Mouse (Mus musculus): ENCODE measurements at regions not wholly inside any gene's neighbourhood (a gene's known extent, or its start where the extent isn't known, plus 50 kb on each side); places are given as distances from the start of the nearest gene placed in this dataset.

DNA sequence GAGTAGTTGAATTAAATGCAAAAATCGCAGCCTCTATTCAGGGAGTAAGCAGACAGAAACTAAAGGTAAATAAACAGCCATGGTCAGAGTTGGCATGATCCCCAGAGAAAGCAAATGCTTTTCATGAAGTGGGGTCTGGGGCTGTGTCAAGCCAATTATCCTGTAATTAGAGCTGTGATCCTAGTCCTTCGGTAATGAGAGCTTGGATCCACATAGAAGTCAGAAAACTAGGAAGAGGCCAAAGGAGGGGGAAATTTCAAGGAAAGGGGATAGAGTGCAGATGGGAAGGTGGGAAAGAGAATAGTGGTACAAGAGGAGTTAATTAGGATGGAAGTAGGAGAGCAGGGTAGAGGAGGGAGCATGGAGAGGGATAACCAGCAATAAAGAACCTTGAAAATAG is 809.3 kb downstream of the Epha4 start:
- no peaks in the 10 kb centered on the region for H3K36me3 ChIP-seq (ENCODE audit: control insufficient read depth, insufficient read depth, low read length, poor library complexity, severe bottlenecking)
- DNase-seq (ENCODE audit: low read depth, low spot score): no peak
- H3K27me3 ChIP-seq (ENCODE audit: control insufficient read depth, insufficient read depth, low read length, poor library complexity, severe bottlenecking): no peaks in the 10 kb centered on the region

DNA sequence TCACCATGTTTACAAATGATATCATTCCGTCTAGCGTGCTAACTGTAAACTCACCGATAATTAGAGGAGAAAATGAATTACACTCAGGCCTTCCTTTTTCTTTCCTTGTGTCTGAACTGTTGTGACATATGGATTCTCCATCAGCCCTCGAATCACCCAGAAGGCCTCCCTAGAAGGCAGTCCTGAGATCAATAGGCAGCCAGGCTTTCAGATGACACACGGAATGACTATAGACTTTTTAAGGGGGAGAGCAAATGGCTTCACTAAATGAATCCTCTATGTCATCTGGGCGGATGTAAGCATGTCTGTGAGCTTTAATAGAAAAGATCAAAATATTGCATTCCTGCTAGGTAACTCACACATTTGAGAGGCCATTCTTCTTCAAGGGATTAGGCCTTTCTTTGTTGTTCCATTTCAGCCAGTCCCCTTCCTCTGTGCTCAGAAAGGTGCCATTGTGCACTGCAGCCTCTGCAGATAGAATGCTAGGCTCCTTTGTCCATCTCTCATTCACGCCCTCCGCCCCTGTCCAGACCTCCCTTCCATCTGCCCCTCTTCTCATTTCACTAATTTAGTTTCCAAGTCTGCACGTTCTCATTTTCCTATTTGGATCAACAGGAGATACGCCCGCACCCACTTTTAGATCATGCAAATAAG is 797.1 kb downstream of the Epha4 start:
- no peaks in the 10 kb centered on the region for H3K27me3 ChIP-seq (ENCODE audit: control insufficient read depth, insufficient read depth, low read length, poor library complexity, severe bottlenecking)
- no peaks in the 10 kb centered on the region for H3K36me3 ChIP-seq (ENCODE audit: control insufficient read depth, insufficient read depth, low read length, poor library complexity, severe bottlenecking)
- DNase-seq (ENCODE audit: low read depth, low spot score): no peak

DNA sequence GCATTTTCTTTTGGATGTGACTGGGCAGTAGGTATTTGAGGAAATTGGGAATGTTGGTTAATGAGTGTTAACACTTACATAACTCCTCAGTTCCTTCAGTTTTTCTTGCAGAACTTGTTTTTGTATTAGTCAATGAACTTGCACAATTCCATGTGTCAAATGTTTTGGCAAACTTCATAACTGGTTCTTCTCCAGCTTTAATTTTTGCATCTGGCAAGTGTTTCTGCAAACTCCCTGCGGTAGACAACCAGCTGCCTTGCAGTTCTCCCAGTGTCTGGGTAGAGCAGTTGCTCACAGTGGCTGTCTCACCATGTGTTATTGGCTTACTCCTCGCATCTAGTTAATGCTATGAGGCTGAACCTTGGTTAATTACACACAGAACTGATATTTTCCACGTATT is 790.4 kb downstream of the Epha4 start:
- DNase-seq (ENCODE audit: low read depth, low spot score): no peak
- no peaks in the 10 kb centered on the region for H3K27me3 ChIP-seq (ENCODE audit: control insufficient read depth, insufficient read depth, low read length, poor library complexity, severe bottlenecking)
- no peaks in the 10 kb centered on the region for H3K36me3 ChIP-seq (ENCODE audit: control insufficient read depth, insufficient read depth, low read length, poor library complexity, severe bottlenecking)

DNA sequence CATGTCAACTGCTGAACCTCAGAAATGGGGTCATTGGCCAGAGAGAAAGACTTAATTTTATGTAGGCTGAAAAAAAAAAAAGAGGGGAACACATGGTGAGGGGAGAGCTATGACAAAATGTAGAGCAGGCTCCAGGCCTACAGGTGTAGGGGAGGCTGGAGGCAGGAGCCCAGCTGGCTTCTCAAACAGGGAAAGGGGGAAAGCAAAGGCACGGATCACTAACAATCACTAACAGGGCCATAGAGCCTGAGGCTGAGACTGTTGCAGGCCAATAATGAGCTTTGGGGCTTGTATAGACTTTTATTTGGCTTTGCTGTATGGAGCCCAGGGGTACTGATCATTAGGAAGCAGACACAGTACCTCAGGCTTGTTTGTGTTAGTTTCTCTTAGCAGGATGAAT is 777.9 kb downstream of the Epha4 start:
- no peaks in the 10 kb centered on the region for H3K27me3 ChIP-seq (ENCODE audit: control insufficient read depth, insufficient read depth, low read length, poor library complexity, severe bottlenecking)
- no peaks in the 10 kb centered on the region for H3K36me3 ChIP-seq (ENCODE audit: control insufficient read depth, insufficient read depth, low read length, poor library complexity, severe bottlenecking)
- DNase-seq (ENCODE audit: low read depth, low spot score): no peak

DNA sequence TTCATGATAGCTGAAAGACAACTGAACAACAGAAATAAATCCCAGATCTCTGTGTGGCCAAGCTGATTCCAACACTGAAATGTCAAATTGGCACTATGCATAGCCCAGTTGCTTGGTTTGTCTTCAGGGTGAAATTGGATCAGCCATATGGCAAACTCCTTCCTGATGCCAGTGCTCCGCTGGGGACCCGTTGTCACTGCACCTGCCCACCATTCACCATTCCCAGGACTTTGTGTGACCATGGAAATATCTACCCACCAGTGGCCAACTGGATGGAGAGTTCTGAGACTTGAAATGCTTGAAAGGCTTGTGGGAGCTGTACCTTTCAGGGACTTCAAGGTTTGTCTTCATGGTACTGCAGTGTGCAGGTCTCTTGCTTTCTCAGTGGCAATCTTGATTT is 777.2 kb downstream of the Epha4 start:
- Histone ChIP-seq H3K27me3 (ENCODE audit: control insufficient read depth, insufficient read depth, low read length, poor library complexity, severe bottlenecking) (no peaks in the 10 kb centered on the region), H3K36me3 (ENCODE audit: control insufficient read depth, insufficient read depth, low read length, poor library complexity, severe bottlenecking) (no peaks in the 10 kb centered on the region)
- no peak for DNase-seq (ENCODE audit: low read depth, low spot score)

DNA sequence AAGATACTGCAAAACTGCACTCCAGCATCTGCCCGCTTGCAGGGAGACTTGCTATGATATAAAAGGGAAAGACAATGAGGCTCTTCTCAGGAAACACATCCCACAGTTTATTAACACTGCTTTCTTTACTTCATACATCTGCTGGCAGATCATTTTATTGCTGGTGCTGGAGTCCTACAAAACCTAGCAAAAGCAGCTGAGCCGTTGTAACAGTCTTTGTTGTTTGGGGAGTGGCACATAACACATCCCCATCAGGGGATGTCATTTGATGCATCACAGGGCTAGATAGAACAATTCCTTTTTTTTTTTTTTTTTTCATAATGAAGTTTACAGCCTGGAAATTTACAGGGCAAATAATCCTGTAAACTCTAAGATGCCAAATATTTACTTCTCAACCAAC is 742.2 kb downstream of the Epha4 start:
- no peak for DNase-seq (ENCODE audit: low read depth, low spot score)
- Histone ChIP-seq H3K36me3 (ENCODE audit: control insufficient read depth, insufficient read depth, low read length, poor library complexity, severe bottlenecking) (no peaks in the 10 kb centered on the region), H3K27me3 (ENCODE audit: control insufficient read depth, insufficient read depth, low read length, poor library complexity, severe bottlenecking) (no peaks in the 10 kb centered on the region)

DNA sequence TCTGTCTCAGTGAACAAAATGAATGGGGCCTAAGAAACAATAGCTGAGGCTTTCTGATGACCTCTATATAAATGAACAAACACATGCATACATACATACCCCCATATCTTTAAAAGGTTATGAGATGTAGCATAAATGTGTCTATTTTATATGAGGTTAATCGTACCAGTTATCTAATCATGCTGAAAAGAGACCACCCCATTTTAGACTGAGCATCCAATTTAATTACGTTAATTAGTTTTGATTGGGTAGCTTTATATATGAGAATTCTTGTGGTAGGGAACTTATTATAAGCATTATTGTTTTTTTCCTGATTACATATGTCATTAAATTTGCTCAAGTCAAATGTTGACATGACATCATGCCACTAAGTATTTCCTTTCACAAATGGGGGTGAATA is 728.0 kb downstream of the Epha4 start:
- Histone ChIP-seq H3K27me3 (ENCODE audit: control insufficient read depth, insufficient read depth, low read length, poor library complexity, severe bottlenecking) (no peaks in the 10 kb centered on the region), H3K36me3 (ENCODE audit: control insufficient read depth, insufficient read depth, low read length, poor library complexity, severe bottlenecking) (no peaks in the 10 kb centered on the region)
- no peak for DNase-seq (ENCODE audit: low read depth, low spot score)

DNA sequence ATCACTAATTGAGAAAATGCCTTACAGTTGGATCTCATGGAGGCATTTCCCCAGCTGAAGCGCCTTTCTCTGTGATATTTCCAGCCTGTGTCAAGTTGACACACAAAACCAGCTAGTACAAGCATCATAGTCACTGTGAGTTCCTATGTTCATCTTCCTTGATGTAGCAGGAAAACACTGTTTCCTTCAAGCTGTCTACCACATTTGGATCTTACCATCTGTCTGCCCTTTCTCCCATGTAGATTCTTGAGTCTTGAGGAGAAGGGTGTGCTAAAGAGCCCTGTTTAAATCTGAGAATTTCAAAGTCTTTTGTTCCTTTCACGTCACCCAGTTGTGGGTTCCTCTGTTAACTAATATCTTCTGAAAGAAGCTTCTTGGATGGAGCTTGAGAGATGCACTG is 721.5 kb downstream of the Epha4 start:
- no peaks in the 10 kb centered on the region for H3K27me3 ChIP-seq (ENCODE audit: control insufficient read depth, insufficient read depth, low read length, poor library complexity, severe bottlenecking)
- DNase-seq (ENCODE audit: low read depth, low spot score): no peak

DNA sequence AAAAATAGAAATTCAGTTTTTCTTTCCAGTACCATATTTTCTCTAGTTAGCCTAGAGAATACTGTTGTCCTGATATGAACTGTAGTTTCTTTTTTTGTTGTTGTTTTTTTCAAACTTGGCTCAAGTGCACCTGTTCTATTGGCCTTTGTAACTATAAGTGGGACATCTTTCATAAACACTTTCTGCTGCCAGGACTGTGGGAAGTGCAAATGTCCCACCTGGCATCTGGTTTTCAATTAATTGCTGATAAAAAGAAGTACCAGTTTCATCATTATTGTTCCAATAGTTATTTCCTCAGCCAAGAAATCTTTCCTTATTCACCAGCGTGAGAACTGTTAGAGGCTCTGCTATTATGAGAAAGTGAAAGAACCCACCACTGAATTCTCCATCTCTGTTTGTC is 695.0 kb downstream of the Epha4 start:
- H3K36me3 ChIP-seq (ENCODE audit: control insufficient read depth, insufficient read depth, low read length, poor library complexity, severe bottlenecking): no peaks in the 10 kb centered on the region
- no peaks in the 10 kb centered on the region for H3K27me3 ChIP-seq (ENCODE audit: control insufficient read depth, insufficient read depth, low read length, poor library complexity, severe bottlenecking)
- DNase-seq (ENCODE audit: low read depth, low spot score): no peak

More for the DNA sequence above, 721.5 kb downstream of the Epha4 start:
- no peaks in the 10 kb centered on the region for H3K36me3 ChIP-seq (ENCODE audit: control insufficient read depth, insufficient read depth, low read length, poor library complexity, severe bottlenecking)

DNA sequence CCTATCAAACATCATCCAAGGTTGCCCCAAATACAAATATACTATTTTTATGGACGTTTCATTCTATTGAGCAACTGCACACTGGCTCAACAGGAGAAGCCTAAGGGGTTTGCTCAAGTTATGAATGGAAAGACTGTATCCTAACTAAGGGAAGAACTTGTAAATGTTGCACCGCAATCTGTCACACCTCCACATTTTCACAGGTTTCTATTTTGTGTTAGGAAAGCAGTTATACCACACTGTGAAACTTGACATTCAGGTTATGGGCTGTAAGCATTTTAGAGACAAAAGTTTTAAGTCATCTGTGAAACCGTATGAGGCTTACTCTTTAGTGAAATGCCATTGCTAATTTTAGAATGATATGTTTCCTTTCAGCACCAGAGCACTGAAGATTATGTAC is 693.3 kb downstream of the Epha4 start:
- DNase-seq (ENCODE audit: low read depth, low spot score): no peak
- no peaks in the 10 kb centered on the region for H3K36me3 ChIP-seq (ENCODE audit: control insufficient read depth, insufficient read depth, low read length, poor library complexity, severe bottlenecking)
- no peaks in the 10 kb centered on the region for H3K27me3 ChIP-seq (ENCODE audit: control insufficient read depth, insufficient read depth, low read length, poor library complexity, severe bottlenecking)

DNA sequence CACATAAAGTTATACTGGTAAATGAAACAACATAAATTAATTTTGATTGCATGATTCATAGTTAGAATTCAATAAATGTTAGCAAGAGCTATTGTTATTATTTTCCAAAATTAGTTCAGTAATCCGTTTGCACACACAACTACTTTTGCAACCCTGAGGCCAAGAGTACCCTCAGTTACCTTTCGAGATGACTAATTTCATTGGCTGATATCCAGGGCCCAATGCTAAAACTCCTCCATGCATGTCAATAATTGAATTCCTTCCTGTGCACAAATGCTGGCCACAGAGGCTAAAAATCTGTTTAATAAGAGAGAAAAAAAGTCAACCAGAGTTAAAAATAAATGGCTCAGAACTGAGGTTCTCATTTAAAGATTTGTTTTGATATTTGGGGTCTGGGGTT is 685.2 kb downstream of the Epha4 start:
- DNase-seq (ENCODE audit: low read depth, low spot score): no peak
- Histone ChIP-seq H3K27me3 (ENCODE audit: control insufficient read depth, insufficient read depth, low read length, poor library complexity, severe bottlenecking) (no peaks in the 10 kb centered on the region), H3K36me3 (ENCODE audit: control insufficient read depth, insufficient read depth, low read length, poor library complexity, severe bottlenecking) (no peaks in the 10 kb centered on the region)

DNA sequence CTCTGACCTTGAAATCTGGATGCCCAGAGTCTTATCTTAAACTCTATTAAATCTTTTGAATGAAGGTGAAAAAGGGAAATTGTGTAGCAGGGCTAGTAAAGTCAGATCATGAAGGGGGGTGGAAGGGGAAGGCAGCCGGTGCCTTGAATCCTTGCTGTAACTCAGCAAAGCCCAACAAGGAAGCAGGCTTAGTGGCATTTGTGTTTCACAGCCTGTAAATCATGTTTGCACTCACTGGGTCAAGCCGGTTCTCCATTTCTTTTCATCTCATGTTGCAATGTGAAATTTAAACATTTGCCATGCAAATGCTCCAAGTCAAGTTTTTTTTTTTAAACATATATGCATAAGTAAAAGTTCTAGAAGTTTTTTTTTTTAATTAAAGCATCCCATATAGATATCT is 682.6 kb downstream of the Epha4 start:
- no peak for DNase-seq (ENCODE audit: low read depth, low spot score)
- Histone ChIP-seq H3K36me3 (ENCODE audit: control insufficient read depth, insufficient read depth, low read length, poor library complexity, severe bottlenecking) (no peaks in the 10 kb centered on the region), H3K27me3 (ENCODE audit: control insufficient read depth, insufficient read depth, low read length, poor library complexity, severe bottlenecking) (no peaks in the 10 kb centered on the region)

DNA sequence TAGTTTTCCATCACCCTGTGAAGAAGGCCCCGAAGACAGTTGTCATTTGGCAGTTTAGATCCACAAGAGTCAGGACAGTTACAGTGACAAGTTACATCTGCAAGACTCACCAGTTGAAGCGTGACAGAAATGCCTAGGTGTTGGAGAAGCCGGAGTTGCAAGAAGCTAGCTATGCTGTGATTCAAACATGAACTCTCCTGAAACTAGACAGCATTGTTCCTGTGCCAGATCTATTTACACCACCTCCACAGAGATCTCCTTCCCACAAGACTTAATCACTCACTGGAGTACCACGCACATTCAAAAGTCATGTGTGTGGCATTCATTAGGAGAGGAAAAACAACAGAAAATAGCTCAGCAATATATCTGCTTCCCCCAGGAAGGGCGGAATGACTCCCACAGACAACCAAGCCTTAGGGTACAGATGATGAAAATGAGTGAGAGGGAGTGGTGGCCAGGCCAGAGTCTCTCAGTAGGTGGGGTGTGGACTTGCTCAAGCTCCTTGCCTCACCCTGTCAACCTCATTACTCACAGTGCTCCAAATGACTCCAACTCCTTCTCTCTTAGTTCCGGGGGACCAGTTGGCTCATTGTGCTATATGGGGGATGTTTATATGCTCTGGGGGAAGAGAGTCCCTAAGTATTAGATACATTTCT is 679.7 kb downstream of the Epha4 start:
- Histone ChIP-seq H3K36me3 (ENCODE audit: control insufficient read depth, insufficient read depth, low read length, poor library complexity, severe bottlenecking) (no peaks in the 10 kb centered on the region), H3K27me3 (ENCODE audit: control insufficient read depth, insufficient read depth, low read length, poor library complexity, severe bottlenecking) (no peaks in the 10 kb centered on the region)
- no peak for DNase-seq (ENCODE audit: low read depth, low spot score)

DNA sequence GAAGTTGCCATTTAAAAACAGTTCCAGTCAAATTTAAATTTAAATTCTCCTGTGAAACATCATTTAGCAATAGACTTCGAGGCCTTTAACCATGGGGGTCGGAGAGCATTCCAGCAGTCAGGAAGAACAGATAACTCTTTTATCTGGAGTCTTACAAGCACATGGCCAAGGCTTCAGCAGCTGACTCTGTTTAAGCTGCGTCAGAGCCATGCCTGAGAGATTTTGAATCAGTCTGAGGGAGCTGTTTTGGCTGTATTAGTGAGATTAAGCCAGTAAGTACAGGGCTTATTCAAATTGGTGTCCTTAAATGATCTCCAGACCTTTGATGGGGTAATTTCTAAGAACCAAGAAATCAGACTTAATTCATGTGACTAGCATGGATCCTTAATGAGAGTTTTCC is 665.5 kb downstream of the Epha4 start:
- no peaks in the 10 kb centered on the region for H3K27me3 ChIP-seq (ENCODE audit: control insufficient read depth, insufficient read depth, low read length, poor library complexity, severe bottlenecking)
- no peaks in the 10 kb centered on the region for H3K36me3 ChIP-seq (ENCODE audit: control insufficient read depth, insufficient read depth, low read length, poor library complexity, severe bottlenecking)
- no peak for DNase-seq (ENCODE audit: low read depth, low spot score)

DNA sequence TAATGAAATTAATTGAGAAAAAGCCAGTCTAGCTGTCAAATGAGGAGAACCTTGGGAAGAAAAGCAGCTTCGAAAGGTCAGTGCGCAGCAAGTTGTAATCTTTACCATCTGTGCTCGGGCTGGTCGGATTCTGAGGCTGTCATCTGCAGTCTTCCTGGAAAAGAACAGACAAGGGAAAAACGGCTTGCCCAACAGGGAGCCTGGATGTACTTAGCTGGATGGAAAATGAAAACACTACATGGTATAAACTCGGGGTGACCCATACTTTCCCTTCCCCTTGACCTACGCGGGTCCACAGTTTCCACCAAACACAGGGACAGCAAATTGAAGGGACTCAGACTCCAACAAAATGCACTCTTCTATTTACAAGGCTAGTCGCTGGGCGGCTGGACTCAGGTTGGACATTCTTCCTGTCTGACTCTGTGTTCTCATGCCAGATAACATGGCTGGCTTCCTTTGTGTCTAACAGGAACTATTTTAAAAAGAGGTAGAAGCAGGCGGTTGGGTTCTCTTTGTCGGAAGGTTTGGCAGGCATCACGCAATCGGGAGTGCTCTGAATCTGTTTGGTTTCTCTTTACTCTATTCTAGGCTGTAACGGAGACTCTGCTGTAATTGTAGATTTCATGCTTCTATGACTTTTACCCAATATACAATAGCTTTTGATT is 648.5 kb downstream of the Epha4 start:
- DNase-seq (ENCODE audit: low read depth, low spot score): no peak
- no peaks in the 10 kb centered on the region for H3K27me3 ChIP-seq (ENCODE audit: control insufficient read depth, insufficient read depth, low read length, poor library complexity, severe bottlenecking)

More for the DNA sequence above, 648.5 kb downstream of the Epha4 start:
- H3K36me3 ChIP-seq (ENCODE audit: control insufficient read depth, insufficient read depth, low read length, poor library complexity, severe bottlenecking): no peaks in the 10 kb centered on the region

All from splenic B cell, adult 2 months (primary cell).